Mouse (Mus musculus) small intestine, adult 2 months (tissue): ENCODE results near the gene Cbx5. TPM values are rescaled to one million over a fixed set of nuclear protein-coding genes. Genes with fewer than 3 reads are reported as not detected.

Experiments used
- H3K27ac ChIP-seq: fragments of 200-500 bp; 2 replicates; pipeline ENCODE4 v1.5.1; 2012; ENCODE audit warnings: low read depth, low read length, control low read depth, inconsistent platforms; ENCODE audit not compliant: insufficient read depth
- H3K27me3 ChIP-seq: fragments of 200-500 bp; 2 replicates; pipeline ENCODE4 v1.6.1; 2012; ENCODE audit warnings: mild to moderate bottlenecking, moderate library complexity, low read length, inconsistent platforms; ENCODE audit not compliant: control insufficient read depth, insufficient read depth
- H3K36me3 ChIP-seq: fragments of 200-500 bp; 2 replicates; pipeline ENCODE4 v1.6.1; 2012; ENCODE audit warnings: mild to moderate bottlenecking, low read length, control low read depth, inconsistent platforms; ENCODE audit not compliant: control insufficient read depth, insufficient read depth
- H3K4me1 ChIP-seq: fragments of 200-500 bp; 2 replicates; pipeline ENCODE4 v1.6.1; 2012; ENCODE audit warnings: low read length, inconsistent platforms, mixed read lengths; ENCODE audit not compliant: control insufficient read depth, insufficient read depth, insufficient read length
- H3K4me3 ChIP-seq: fragments of 200-500 bp; 2 replicates; pipeline ENCODE4 v1.5.1; 2012; ENCODE audit warnings: low read depth, mild to moderate bottlenecking, control low read depth, inconsistent platforms, low read length, moderate library complexity
- CTCF ChIP-seq: fragments of 200-500 bp; IDR thresholded peaks from 2 replicates; pipeline ENCODE4 v1.5.1; 2012; ENCODE audit warnings: low read depth, mild to moderate bottlenecking, control low read depth, inconsistent platforms, low read length, moderate library complexity, mixed read lengths; ENCODE audit not compliant: insufficient replicate concordance, insufficient read length; ENCODE audit errors: extremely low read depth
- POLR2A ChIP-seq: fragments of 200-500 bp; IDR thresholded peaks from 2 replicates; pipeline ENCODE4 v1.6.1; 2012; ENCODE audit warnings: low read depth, mild to moderate bottlenecking, control low read depth, inconsistent platforms, low read length, moderate library complexity
- WGBS: fragments of 180-500 bp; shearing (Covaris S2); methylation state at CpG from one replicate; pipeline ENCODE4 v1.1.7; 2018; 5-methylcytosine and 5-hydroxymethylcytosine counted together
- polyA plus RNA-seq: library from polyadenylated mRNA; depleted of rRNA; stranded (reverse); fragments of >200 nt; gene quantifications from 2 replicates; pipeline ENCODE4 v1.2.3, GENCODE M21; 2012

The Cbx5 gene
- polyA plus RNA-seq, 1 experiment: 2.8 TPM

DNA sequence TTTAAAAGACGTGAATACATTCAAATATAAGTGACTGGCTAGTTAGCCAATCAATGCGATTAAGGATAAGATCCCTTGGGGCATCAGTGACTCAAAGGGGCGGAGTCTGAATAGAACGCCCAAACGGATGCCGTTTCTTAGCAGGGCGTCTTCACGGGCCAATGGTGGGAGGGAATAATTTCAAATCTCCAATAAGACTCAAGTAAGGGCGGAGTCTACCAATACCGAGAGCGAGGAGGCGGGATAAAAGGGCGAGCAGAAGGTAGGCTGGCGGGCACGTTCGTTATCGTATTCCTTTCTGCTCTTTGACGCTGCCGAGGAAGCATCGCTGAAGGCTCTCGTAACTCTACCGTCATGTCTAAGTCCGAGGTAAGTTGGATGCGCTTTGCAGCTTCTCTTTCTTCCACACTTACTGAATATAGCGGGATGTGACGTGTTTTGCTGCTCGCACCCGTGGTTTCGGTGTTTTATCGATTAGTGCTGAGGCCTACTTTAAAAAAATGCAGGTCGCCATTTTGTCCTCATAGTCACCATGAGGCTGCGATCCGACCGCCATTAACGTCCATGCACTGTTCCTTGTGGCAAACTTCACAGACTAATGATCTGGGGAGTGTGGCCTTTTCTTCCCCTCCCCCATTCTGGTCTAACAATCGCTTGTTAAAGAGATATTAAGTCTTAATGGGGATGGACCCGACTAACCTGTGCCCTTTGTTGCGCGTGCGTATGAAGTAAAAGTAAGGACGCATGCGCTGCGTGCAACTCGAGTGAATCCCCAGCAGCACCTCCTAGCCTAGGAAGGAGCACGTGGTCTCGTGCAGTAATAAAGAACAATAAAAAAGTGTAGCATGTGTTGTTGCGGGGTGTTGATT, 778 bp upstream of the Cbx5 start, which contains the start of gene Hnrnpa1:
TSS of gene Hnrnpa1 (plus strand) at position 273 of the 869 bp plus-strand sequence.
- Histone ChIP-seq H3K36me3 (peaks cover 30% of the 10 kb centered on the region), H3K27me3 (no peaks in the 10 kb centered on the region), H3K27ac (peak within 1 kb of the TSS; percentile 88), H3K4me3 (peak within 1 kb of the TSS; percentile 80), H3K4me1 (peaks cover 4% of the 10 kb centered on the region)
- WGBS: under 1% methylated on average over 47 of the region's 47 CpGs
- TF ChIP-seq POLR2A (0 out of 2 replicates have a peak, but pooled peaks have one; percentile 51), CTCF (no peak)

DNA sequence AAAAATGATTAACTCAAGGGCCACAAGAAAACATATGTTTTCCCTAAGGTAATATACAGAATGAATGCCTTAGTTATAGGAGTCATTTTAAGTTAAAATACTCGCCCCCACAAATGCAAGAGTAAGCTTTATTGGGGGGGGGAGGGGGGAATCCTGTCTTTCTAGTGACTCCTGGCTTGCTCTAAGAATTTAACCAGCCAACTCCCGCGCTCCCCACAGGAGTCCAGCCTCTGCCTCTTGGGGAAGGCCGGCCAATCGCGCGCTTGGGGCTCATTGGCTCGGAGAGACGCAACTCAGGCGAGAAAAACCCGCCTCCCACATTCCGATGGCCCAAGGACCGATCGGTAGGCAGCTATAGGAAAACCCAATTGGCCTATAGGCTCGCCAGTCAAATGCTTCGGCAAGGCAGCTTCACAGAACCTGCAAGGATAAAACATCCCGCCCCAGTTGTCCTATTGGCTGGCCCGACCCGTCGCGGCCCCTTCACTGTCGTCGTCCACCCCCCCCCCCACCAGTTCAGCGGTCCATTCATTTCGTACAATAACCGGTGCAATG, 409 bp downstream of the Cbx5 start:
- WGBS: under 1% methylated on average over 26 of the region's 26 CpGs
- H3K4me3 ChIP-seq: peak overlapping the region; percentile 80
- H3K36me3 ChIP-seq: peaks cover 25% of the 10 kb centered on the region
- TF ChIP-seq CTCF: no peak
- no peak for TF ChIP-seq POLR2A
- H3K27ac ChIP-seq: peak overlapping the region; percentile 70
- H3K4me1 ChIP-seq: peaks cover 4% of the 10 kb centered on the region
- H3K27me3 ChIP-seq: no peaks in the 10 kb centered on the region

DNA sequence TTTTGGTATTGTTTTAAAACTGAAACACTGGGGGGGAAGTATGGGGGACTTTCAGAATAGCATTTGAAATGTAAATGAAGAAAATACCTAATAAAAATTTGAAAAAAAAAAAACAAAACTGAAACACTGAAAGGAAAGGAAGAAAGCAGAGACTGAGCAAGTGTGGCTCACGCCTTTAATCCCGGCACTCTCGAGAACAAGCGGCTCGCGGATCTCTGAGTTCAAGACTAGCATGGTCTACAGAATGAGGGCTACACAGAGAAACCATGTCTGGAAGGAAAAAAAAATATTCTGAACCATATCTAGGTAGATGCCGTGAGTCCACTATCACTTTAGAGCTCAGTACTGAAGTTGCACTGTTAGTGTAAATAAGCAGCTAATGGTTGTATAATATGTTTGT, 2.3 kb downstream of the Cbx5 start:
- no peak overlapping the region for H3K27ac ChIP-seq
- WGBS: 81% methylated on average over 7 of the region's 7 CpGs
- H3K4me3 ChIP-seq: no peak overlapping the region
- H3K36me3 ChIP-seq: peaks cover 9% of the 10 kb centered on the region
- H3K27me3 ChIP-seq: no peaks in the 10 kb centered on the region
- no peaks in the 10 kb centered on the region for H3K4me1 ChIP-seq
- no peak for TF ChIP-seq CTCF

DNA sequence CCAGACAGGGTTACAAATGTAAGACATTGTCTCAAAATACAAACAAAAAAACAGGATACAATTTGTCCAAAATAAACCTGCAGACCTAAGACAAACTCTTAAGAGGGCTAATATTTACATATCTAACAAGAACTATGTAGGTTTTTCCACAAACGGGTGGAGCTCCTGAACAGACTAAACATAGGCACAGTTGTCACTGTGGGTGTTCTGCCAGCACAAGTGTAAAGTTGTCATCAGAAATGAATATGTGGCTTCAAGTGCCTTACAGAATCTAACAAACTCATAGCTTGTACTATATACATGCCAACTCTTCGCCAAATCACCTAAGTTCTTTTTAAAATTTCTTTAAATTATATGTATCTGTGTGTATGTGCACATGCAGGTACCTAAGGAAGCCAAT, 6.5 kb downstream of the Cbx5 start:
- H3K36me3 ChIP-seq: 0 out of 2 replicates have a peak, but pooled peaks cover 1% of the 10 kb centered on the region
- no peak overlapping the region for H3K27ac ChIP-seq
- peaks cover 2% of the 10 kb centered on the region; the same call in 1 of the 2 replicates for H3K4me1 ChIP-seq
- H3K27me3 ChIP-seq: no peaks in the 10 kb centered on the region
- 75% methylated on average over 2 of the region's 2 CpGs for WGBS
- H3K4me3 ChIP-seq: no peak overlapping the region
- no peak for TF ChIP-seq POLR2A

DNA sequence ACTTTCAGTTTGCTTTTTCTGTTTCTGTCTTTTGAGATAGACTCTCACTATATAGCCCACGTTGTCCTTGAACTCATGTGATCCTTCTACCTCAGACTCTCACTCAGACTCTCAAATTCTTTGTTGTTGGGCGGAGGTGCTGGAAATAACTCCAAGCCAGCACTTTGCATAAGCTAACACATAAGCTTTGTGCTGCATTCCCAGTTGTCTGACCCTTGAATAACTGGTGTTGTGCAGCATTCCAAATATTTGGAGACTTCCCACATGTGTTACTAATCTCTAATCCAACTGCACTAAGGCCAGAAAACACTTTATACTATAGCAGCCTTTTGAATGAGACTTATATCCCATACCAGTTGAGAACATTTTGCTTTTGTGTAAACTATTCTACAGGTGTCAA, 10.7 kb downstream of the Cbx5 start:
- no peaks in the 10 kb centered on the region for H3K27me3 ChIP-seq
- H3K4me1 ChIP-seq: peaks cover 2% of the 10 kb centered on the region; the same call in 1 of the 2 replicates
- H3K36me3 ChIP-seq: 0 out of 2 replicates have a peak, but pooled peaks cover 1% of the 10 kb centered on the region
- no peak overlapping the region for H3K27ac ChIP-seq
- no peak overlapping the region for H3K4me3 ChIP-seq
- TF ChIP-seq POLR2A: no peak
- TF ChIP-seq CTCF: no peak
- WGBS: 52% methylated on average over 2 of the region's 2 CpGs

GRCm38 (mm10) chr15:103227572-103227971, 12.0 kb downstream of the Cbx5 start:
- Histone ChIP-seq H3K27ac (no peak overlapping the region), H3K27me3 (no peaks in the 10 kb centered on the region), H3K4me1 (peaks cover 2% of the 10 kb centered on the region; the same call in 1 of the 2 replicates), H3K4me3 (no peak overlapping the region), H3K36me3 (0 out of 2 replicates have a peak, but pooled peaks cover 1% of the 10 kb centered on the region)
- TF ChIP-seq POLR2A (no peak), CTCF (no peak)
- WGBS: 76% methylated on average over 2 of the region's 2 CpGs

DNA sequence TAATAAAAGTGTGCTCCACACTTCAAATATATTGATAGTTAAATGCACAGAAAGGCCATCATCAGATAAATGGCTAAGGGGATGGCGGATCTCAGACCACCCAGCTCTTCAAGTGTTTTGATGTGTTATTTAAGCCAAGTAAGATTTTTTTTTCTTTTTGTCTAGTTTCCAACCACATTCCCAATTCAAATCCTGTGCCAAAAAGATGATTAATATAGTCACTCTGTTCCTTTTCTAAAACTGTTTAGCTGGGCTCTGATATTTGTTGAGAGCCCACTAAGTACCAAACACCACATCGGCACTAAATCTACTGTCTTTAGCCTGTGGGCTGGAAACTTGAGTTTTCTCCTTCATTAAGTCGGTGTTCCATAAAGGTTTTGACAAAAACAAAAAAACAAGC, 12.6 kb downstream of the Cbx5 start:
- 0 out of 2 replicates have a peak, but pooled peaks cover under 1% of the 10 kb centered on the region for H3K36me3 ChIP-seq
- no peak overlapping the region for H3K27ac ChIP-seq
- H3K4me3 ChIP-seq: no peak overlapping the region
- H3K4me1 ChIP-seq: peaks cover 2% of the 10 kb centered on the region; the same call in 1 of the 2 replicates
- WGBS: 79% methylated on average over 3 of the region's 3 CpGs
- TF ChIP-seq POLR2A: no peak
- no peak for TF ChIP-seq CTCF
- no peaks in the 10 kb centered on the region for H3K27me3 ChIP-seq
